Mouse (Mus musculus): Measurements from ENCODE around the gene Kdm4b. TPM values are rescaled to one million over a fixed set of nuclear protein-coding genes. Genes with fewer than 3 reads are reported as not detected.

Kdm4b gene
- polyA plus RNA-seq, 1 experiment from 2014 or later: 19.6 TPM

DNA sequence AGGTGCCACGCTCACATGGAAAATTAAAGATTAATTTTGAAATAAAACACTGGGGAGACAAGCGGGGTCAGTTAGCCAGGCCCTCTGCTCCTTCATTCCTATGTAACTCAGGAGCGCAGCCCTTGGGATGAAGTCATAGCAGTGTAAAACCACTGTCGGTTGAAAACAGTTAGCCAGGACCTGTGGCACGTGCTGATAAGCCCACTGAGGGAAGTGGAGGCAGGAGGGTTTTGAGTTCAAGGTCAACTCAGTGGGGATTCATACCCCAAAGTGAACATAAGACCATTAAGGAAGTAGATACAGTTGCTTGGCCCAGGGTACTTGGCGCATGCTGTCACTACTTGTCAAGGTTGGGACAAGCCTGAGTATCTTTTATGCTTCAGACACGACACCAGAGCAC is 85.6 kb downstream of the Kdm4b start:
- Histone ChIP-seq H3K27me3 (ENCODE audit: control insufficient read depth, insufficient read depth, low read length) (no peaks in the 10 kb centered on the region), H3K4me1 (ENCODE audit: control insufficient read depth, insufficient read depth, low read length) (peaks cover 25% of the 10 kb centered on the region), H3K9ac (ENCODE audit: low read depth, low read length) (no peak overlapping the region), H3K27ac (ENCODE audit: low read depth, low read length) (no peak overlapping the region), H3K4me3 (ENCODE audit: low read depth, low read length) (no peak overlapping the region), H3K4me2 (no peak overlapping the region), H3K9me3 (replicated peaks; ENCODE audit: control insufficient read depth, low read length) (no peaks in the 10 kb centered on the region; the same call in 1 of the 2 replicates), H3K36me3 (ENCODE audit: control insufficient read depth, insufficient read depth, low read length) (peaks cover 36% of the 10 kb centered on the region)
- 84% methylated on average over 7 of the region's 7 CpGs for WGBS (ENCODE audit: insufficient replicate concordance)
- ATAC-seq (replicated peaks; ENCODE audit: insufficient number of reproducible peaks, low FRiP score, low TSS enrichment): no peak

DNA sequence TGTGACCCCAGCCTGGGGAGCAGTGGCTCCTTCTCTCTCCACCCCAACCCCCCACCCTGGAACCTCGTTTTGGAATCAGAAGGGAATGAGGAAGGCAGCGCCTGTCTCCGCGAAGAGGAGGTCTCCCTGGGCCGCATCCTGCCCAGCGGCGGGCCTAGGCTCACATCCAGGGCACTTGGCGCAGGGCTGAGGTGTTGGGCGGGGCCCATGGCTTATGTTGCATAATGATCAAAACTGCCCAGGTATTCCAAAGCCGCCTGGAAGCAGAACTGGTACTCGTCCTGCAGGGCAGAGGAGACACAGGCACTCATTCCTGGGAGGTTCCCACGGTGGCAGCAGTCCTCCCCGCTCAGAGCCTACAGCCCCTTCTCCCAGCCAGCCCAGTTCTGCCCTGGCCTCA is 87.3 kb downstream of the Kdm4b start:
- 76% methylated on average over 13 of the region's 13 CpGs for WGBS (ENCODE audit: insufficient replicate concordance)
- Histone ChIP-seq H3K27me3 (ENCODE audit: control insufficient read depth, insufficient read depth, low read length) (no peaks in the 10 kb centered on the region), H3K4me2 (no peak overlapping the region), H3K4me1 (ENCODE audit: control insufficient read depth, insufficient read depth, low read length) (peaks cover 10% of the 10 kb centered on the region), H3K27ac (ENCODE audit: low read depth, low read length) (no peak overlapping the region), H3K9me3 (replicated peaks; ENCODE audit: control insufficient read depth, low read length) (no peaks in the 10 kb centered on the region; the same call in 1 of the 2 replicates), H3K9ac (ENCODE audit: low read depth, low read length) (no peak overlapping the region), H3K4me3 (ENCODE audit: low read depth, low read length) (no peak overlapping the region), H3K36me3 (ENCODE audit: control insufficient read depth, insufficient read depth, low read length) (peaks cover 44% of the 10 kb centered on the region)
- ATAC-seq (replicated peaks; ENCODE audit: insufficient number of reproducible peaks, low FRiP score, low TSS enrichment): peak; percentile 37; the same call in 1 of the 2 replicates

DNA sequence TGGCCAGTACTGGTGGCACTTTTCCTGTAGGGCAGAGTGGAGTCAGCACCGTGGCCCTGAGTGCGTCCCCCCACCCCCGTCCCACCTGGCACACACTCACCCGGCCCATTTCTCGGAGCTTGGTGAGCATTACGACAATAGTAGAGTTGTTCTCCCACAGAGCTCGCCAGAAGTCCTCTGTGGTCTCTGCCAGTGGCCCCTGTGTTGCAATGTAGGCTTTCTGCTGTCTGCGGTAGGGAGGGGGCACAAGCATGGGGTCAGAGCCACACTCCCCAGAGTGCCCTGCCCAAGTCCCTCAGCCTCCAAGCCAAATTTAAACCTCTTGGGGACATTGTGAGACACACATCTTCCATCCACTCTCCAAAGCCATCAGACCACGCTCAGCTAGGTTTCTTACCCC is 88.9 kb downstream of the Kdm4b start:
- no peak overlapping the region for H3K9ac ChIP-seq (ENCODE audit: low read depth, low read length)
- H3K27me3 ChIP-seq (ENCODE audit: control insufficient read depth, insufficient read depth, low read length): no peaks in the 10 kb centered on the region
- no peaks in the 10 kb centered on the region; the same call in 1 of the 2 replicates for H3K9me3 ChIP-seq (replicated peaks; ENCODE audit: control insufficient read depth, low read length)
- no peak overlapping the region for H3K4me3 ChIP-seq (ENCODE audit: low read depth, low read length)
- H3K4me2 ChIP-seq: no peak overlapping the region
- 83% methylated on average over 9 of the region's 9 CpGs for WGBS (ENCODE audit: insufficient replicate concordance)
- H3K27ac ChIP-seq (ENCODE audit: low read depth, low read length): no peak overlapping the region
- peaks cover under 1% of the 10 kb centered on the region for H3K4me1 ChIP-seq (ENCODE audit: control insufficient read depth, insufficient read depth, low read length)
- no peak for ATAC-seq (replicated peaks; ENCODE audit: insufficient number of reproducible peaks, low FRiP score, low TSS enrichment)
- peaks cover 61% of the 10 kb centered on the region for H3K36me3 ChIP-seq (ENCODE audit: control insufficient read depth, insufficient read depth, low read length)

DNA sequence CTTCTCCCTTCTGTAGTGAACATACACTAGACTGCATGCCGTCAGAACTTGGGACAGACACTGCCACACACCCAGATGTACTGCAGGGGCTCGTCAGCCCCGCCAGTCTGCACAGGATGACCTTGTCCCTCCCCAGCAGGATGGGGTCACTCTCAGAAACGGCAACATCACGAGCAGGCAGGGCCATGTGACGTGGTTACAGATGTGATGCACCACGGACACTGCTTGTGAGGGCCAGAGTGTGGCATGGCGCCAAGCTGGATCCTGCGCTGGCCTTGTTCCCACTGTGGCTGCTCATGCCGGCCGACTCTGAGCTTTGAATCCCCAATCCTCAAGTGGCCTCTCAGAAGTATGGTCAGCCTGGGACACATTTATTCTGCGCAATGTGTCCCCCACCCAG is 92.4 kb downstream of the Kdm4b start:
- H3K27me3 ChIP-seq (ENCODE audit: control insufficient read depth, insufficient read depth, low read length): no peaks in the 10 kb centered on the region
- no peak overlapping the region for H3K9ac ChIP-seq (ENCODE audit: low read depth, low read length)
- ATAC-seq (replicated peaks; ENCODE audit: insufficient number of reproducible peaks, low FRiP score, low TSS enrichment): no peak
- H3K4me1 ChIP-seq (ENCODE audit: control insufficient read depth, insufficient read depth, low read length): no peaks in the 10 kb centered on the region
- H3K36me3 ChIP-seq (ENCODE audit: control insufficient read depth, insufficient read depth, low read length): peaks cover 64% of the 10 kb centered on the region
- no peak overlapping the region for H3K4me2 ChIP-seq
- no peak overlapping the region for H3K4me3 ChIP-seq (ENCODE audit: low read depth, low read length)
- H3K9me3 ChIP-seq (replicated peaks; ENCODE audit: control insufficient read depth, low read length): no peaks in the 10 kb centered on the region
- no peak overlapping the region for H3K27ac ChIP-seq (ENCODE audit: low read depth, low read length)
- 83% methylated on average over 12 of the region's 12 CpGs for WGBS (ENCODE audit: insufficient replicate concordance)

DNA sequence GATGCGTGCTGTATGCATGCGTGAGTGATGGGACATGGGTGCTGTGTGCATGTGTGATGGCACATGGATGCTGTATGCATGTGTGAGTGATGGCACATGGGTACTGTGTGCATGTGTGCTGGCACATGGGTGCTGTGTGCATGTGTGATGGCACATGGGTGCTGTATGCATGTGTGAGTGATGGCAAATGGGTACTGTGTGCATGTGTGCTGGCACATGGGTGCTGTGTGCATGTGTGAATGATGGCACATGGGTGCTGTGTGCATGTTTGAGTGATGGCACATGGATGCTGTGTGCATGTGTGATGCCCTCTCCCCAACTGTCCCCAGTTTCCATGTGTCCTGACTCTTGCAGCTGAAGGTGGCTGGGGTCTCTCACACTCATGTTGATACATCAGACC is 94.2 kb downstream of the Kdm4b start:
- 100% methylated on average over 2 of the region's 2 CpGs for WGBS (ENCODE audit: insufficient replicate concordance)
- Histone ChIP-seq H3K27me3 (ENCODE audit: control insufficient read depth, insufficient read depth, low read length) (no peaks in the 10 kb centered on the region), H3K4me2 (no peak overlapping the region), H3K4me1 (ENCODE audit: control insufficient read depth, insufficient read depth, low read length) (peaks cover 4% of the 10 kb centered on the region; the same call in 1 of the 2 replicates), H3K27ac (ENCODE audit: low read depth, low read length) (no peak overlapping the region), H3K36me3 (ENCODE audit: control insufficient read depth, insufficient read depth, low read length) (peaks cover 68% of the 10 kb centered on the region), H3K9ac (ENCODE audit: low read depth, low read length) (no peak overlapping the region), H3K4me3 (ENCODE audit: low read depth, low read length) (no peak overlapping the region), H3K9me3 (replicated peaks; ENCODE audit: control insufficient read depth, low read length) (no peaks in the 10 kb centered on the region)
- ATAC-seq (replicated peaks; ENCODE audit: insufficient number of reproducible peaks, low FRiP score, low TSS enrichment): no peak

DNA sequence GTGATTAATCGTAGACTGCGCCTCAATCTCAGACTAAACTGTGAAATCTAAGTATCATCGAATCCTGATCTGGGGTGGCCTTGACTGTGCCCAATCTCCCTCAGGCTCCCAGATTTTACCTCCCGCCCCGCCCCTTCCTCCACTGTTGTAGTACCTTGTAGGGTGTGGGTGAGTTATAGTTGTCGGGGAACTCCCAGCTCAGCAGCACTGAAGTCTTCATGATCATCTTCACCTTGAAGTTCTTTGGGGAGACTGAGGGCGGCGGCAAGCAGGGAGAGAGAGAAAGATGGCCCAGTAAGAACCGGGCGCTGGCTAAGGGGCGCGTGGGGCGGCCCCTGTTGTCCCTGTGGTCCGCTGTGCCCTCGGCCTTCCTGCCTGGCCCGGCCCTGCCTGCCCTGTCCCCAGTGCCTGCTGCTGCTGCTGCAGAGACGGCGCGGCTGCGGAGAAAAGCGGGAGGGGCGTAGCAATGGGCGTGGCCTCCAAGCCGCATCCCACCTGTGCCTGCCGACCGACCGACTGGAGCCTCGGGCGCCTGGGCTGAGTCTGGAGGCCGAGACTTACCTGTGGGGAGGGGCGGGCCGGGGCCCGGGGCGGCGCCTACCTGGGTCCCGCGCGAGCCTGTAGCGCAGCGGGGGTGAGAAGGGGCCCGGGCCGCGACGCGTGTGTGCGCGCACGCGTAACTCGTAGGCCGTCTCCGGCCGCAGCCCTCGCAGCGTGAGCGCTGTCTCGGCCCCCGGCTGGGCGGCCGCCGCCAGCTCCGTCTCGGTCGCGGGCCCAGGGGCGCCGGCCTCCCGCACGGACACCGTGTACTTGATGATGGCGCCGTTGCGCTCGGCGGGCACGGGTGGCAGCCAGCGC is 99.1 kb downstream of the Kdm4b start:
- no peaks in the 10 kb centered on the region for H3K9me3 ChIP-seq (replicated peaks; ENCODE audit: control insufficient read depth, low read length)
- peaks cover 37% of the 10 kb centered on the region for H3K36me3 ChIP-seq (ENCODE audit: control insufficient read depth, insufficient read depth, low read length)
- WGBS (ENCODE audit: insufficient replicate concordance): 12% methylated on average over 71 of the region's 77 CpGs
- H3K27ac ChIP-seq (ENCODE audit: low read depth, low read length): no peak overlapping the region
- H3K4me3 ChIP-seq (ENCODE audit: low read depth, low read length): peak overlapping the region; percentile 52
- ATAC-seq (replicated peaks; ENCODE audit: insufficient number of reproducible peaks, low FRiP score, low TSS enrichment): peak; percentile 68
- peak overlapping the region; percentile 77 for H3K4me2 ChIP-seq
- peak overlapping the region; percentile 73; the same call in 1 of the 2 replicates for H3K9ac ChIP-seq (ENCODE audit: low read depth, low read length)
- peaks cover 6% of the 10 kb centered on the region for H3K27me3 ChIP-seq (ENCODE audit: control insufficient read depth, insufficient read depth, low read length)
- peaks cover 15% of the 10 kb centered on the region for H3K4me1 ChIP-seq (ENCODE audit: control insufficient read depth, insufficient read depth, low read length)

DNA sequence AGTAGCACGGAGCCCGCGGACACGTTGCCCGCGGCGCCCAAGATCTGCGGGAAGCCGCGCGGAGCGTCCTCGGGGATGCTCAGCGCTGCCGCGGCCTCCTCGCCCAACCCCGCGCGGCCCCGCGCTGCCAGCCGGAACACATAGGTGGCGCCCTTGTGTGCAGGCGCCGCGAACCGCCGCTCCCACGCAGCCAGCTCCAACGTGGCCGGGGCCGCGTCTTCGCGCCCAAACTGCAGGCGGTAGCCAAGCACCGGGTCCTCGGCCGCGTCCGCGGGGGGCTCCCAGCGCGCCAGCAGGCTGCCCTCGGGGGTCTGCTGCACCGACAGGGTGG is 99.7 kb downstream of the Kdm4b start:
- Histone ChIP-seq H3K9me3 (replicated peaks; ENCODE audit: control insufficient read depth, low read length) (no peaks in the 10 kb centered on the region), H3K27me3 (ENCODE audit: control insufficient read depth, insufficient read depth, low read length) (peaks cover 6% of the 10 kb centered on the region), H3K9ac (ENCODE audit: low read depth, low read length) (peak overlapping the region; percentile 73), H3K36me3 (ENCODE audit: control insufficient read depth, insufficient read depth, low read length) (peaks cover 31% of the 10 kb centered on the region), H3K4me3 (ENCODE audit: low read depth, low read length) (peak overlapping the region; percentile 52), H3K4me2 (peak overlapping the region; percentile 77), H3K4me1 (ENCODE audit: control insufficient read depth, insufficient read depth, low read length) (peaks cover 15% of the 10 kb centered on the region), H3K27ac (ENCODE audit: low read depth, low read length) (no peak overlapping the region)
- peak; percentile 58 for ATAC-seq (replicated peaks; ENCODE audit: insufficient number of reproducible peaks, low FRiP score, low TSS enrichment)
- WGBS (ENCODE audit: insufficient replicate concordance): under 1% methylated on average over 45 of the region's 47 CpGs

DNA sequence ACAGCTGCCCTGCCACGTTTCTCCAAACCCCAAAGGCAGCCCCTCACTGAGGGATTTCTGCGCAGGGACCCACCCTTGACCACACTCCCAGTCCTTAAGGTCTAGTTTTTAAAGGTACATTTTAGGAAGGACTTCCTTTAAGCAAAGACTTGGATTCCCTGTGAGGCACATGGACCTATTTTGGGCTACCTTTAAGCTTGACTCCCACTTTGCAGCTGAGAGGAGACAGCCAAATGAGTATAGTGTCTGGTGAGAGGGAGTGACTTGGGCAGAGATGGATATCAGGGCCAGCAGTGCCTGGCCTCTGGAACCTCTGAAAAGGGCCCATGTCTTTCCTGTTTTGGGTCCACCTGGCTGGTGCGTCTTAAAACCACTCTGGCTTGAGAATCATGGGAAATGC is 100.1 kb downstream of the Kdm4b start:
- ATAC-seq (replicated peaks; ENCODE audit: insufficient number of reproducible peaks, low FRiP score, low TSS enrichment): no peak
- no peak overlapping the region for H3K27ac ChIP-seq (ENCODE audit: low read depth, low read length)
- no peaks in the 10 kb centered on the region for H3K9me3 ChIP-seq (replicated peaks; ENCODE audit: control insufficient read depth, low read length)
- H3K4me3 ChIP-seq (ENCODE audit: low read depth, low read length): peak overlapping the region; percentile 52
- H3K4me1 ChIP-seq (ENCODE audit: control insufficient read depth, insufficient read depth, low read length): peaks cover 15% of the 10 kb centered on the region
- peaks cover 27% of the 10 kb centered on the region for H3K36me3 ChIP-seq (ENCODE audit: control insufficient read depth, insufficient read depth, low read length)
- H3K9ac ChIP-seq (ENCODE audit: low read depth, low read length): peak overlapping the region; percentile 73
- 28% methylated on average over 3 of the region's 3 CpGs for WGBS (ENCODE audit: insufficient replicate concordance)
- H3K4me2 ChIP-seq: peak overlapping the region; percentile 77
- H3K27me3 ChIP-seq (ENCODE audit: control insufficient read depth, insufficient read depth, low read length): peaks cover 6% of the 10 kb centered on the region

DNA sequence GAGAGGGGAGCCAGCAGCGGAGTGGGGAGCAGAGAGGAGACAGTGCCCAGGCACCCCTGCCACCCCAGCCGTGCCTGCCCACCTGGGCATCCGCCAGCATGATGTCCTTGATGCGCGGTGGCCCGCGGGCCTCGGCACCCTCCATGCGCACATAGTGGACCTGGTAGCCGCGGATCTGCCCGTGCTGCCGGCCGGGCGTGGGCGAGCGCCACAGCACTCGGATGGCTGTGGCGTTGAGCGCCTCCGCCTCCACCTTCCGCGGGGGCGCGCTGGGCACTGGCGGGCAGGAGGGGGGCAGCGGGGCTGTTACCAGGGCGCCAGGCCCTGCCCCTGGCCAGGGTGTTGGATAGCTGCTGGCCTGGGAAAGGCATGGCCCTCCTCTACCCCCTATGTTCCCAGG is 102.0 kb downstream of the Kdm4b start:
- 60% methylated on average over 28 of the region's 28 CpGs for WGBS (ENCODE audit: insufficient replicate concordance)
- peaks cover 6% of the 10 kb centered on the region for H3K27me3 ChIP-seq (ENCODE audit: control insufficient read depth, insufficient read depth, low read length)
- H3K4me3 ChIP-seq (ENCODE audit: low read depth, low read length): no peak overlapping the region
- H3K36me3 ChIP-seq (ENCODE audit: control insufficient read depth, insufficient read depth, low read length): peaks cover 15% of the 10 kb centered on the region
- H3K4me1 ChIP-seq (ENCODE audit: control insufficient read depth, insufficient read depth, low read length): peaks cover 15% of the 10 kb centered on the region
- no peak for ATAC-seq (replicated peaks; ENCODE audit: insufficient number of reproducible peaks, low FRiP score, low TSS enrichment)
- no peak overlapping the region for H3K27ac ChIP-seq (ENCODE audit: low read depth, low read length)
- H3K9ac ChIP-seq (ENCODE audit: low read depth, low read length): no peak overlapping the region
- H3K4me2 ChIP-seq: no peak overlapping the region
- no peaks in the 10 kb centered on the region for H3K9me3 ChIP-seq (replicated peaks; ENCODE audit: control insufficient read depth, low read length)
